Mouse (Mus musculus): ENCODE measurements at regions not wholly inside any gene's neighbourhood (a gene's known extent, or its start where the extent isn't known, plus 50 kb on each side); places are given as distances from the start of the nearest gene placed in this dataset.

DNA sequence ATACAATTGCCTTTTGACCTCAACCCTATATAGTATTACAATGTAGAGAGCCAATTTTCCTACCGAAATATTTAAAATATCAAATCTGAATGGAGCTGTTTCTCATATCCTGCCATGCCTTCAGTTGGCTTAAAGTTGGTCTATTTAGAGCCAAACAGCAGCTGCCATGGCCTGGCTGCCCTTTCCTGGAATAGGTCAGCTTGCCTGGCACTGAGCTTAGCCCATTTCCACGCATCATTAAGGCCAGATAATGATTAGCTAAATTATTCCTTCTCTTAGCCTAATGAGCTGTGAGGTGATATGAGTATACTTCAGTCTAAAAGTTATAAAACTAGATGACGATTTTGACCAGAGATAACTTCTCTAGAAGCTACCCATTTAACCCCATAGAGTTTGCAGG, 852.2 kb upstream of the Lcorl start:
- TF ChIP-seq GATA1 (IDR thresholded peaks at IDR 0.05; ENCODE audit: borderline replicate concordance, low read length) (no peak), FLI1 (IDR thresholded peaks at IDR 0.05; ENCODE audit: low read length) (no peak)

Data from megakaryocyte, embryonic 14.5 days (primary cell).